Mouse (Mus musculus) liver, postnatal 0 days (tissue): ENCODE data around the gene Esf1.

ENCODE experiments used
- CTCF ChIP-seq: sonication (generic); IDR thresholded peaks from 2 replicates; pipeline ENCODE4 v1.5.1; 2016; ENCODE audit warnings: antibody characterized with exemption, low read depth
- EP300 ChIP-seq: IDR thresholded peaks from 2 replicates; pipeline ENCODE4 v1.6.1; 2016; ENCODE audit warnings: antibody characterized with exemption, low read depth, mild to moderate bottlenecking

GRCm38 (mm10) chr2:140215965-140216364 lies 45.6 kb upstream of the Esf1 start:
- TF ChIP-seq EP300 (no peak), CTCF (no peak)
